Mouse (Mus musculus): ENCODE results near the gene Pak1. TPM values are rescaled to one million over a fixed set of nuclear protein-coding genes. Genes with fewer than 3 reads are reported as not detected.
A peak's percentile ranks its signal among the peaks of the same experiment; 100 is the strongest.

Pak1 gene
- polyA plus RNA-seq, 1 experiment, result 56.4 TPM

DNA sequence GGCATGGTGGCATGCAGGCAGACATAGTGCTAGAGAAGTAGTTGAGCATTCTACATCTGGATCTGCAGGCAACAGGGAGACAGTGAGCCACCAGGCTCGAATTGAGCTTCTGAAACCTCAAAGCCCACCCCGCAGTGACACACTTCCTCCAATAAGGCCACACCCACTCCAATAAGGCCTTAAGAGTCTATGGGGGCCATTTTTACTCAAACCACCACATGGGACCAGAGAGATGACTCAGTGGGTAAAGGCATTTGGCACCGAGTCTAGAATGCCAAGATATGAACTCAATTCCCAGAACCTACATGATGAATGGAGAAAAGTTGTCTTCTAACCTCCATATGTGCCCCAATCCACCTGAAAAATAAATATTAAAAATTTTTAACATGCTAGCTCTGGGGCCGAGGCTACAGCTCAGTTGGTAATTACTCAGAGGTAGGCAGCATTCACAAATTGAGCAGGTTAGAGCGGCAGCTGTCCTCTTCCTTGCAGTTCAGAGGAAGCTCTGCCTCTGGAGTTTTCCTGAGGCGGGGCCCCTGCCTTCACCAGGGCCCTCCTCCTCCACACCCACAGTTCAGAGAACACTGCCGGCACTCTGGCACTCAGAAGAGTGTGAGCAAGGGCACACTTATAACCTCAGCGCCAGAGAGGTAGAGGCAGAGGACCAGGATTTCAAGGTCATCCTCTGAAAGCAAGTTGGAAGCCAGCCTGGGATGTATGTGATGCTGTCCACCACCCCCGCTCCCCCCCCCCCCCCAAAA is 21.8 kb upstream of the Pak1 start:
- Histone ChIP-seq H3K36me3 (ENCODE audit: control insufficient read depth, insufficient read depth, low read length) (no peaks in the 10 kb centered on the region), H3K27ac (ENCODE audit: insufficient read depth, low read depth, low read length) (peak overlapping the region; percentile 97), H3K27me3 (ENCODE audit: control insufficient read depth, insufficient read depth, low read length) (no peaks in the 10 kb centered on the region), H3K4me3 (ENCODE audit: low read depth, low read length) (no peak overlapping the region), H3K4me1 (ENCODE audit: control insufficient read depth, insufficient read depth, insufficient read length, low read length) (peaks cover 22% of the 10 kb centered on the region; the same call in 1 of the 2 replicates)
- peak; percentile 46; the same call in 1 of the 2 replicates for TF ChIP-seq POLR2A (IDR thresholded peaks at IDR 0.05; ENCODE audit: low read depth, low read length)
- no peak for TF ChIP-seq CTCF (IDR thresholded peaks at IDR 0.05; ENCODE audit: extremely low read depth, insufficient read length, insufficient replicate concordance, low read depth, low read length)
- WGBS, result 39% methylated on average over 9 of the region's 9 CpGs

DNA sequence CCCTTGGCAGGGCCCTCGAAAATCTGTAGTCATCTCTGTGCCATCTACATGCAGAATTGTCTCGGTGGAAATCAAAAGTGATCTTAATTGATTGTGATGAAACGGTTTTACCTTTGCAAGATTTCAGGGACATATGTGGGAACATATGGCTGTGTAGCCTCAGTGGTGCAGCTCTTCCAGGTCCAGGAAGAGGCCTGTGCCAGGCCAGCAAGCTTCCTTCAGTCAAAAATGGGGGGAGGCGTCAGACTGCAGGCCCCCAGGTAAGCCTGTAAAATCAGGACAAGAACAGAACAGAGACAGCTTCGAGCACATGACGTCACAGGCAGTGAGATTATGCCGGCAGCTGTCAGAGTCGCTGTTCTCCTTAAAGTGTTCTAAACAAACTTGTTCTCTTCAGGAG is 20.5 kb upstream of the Pak1 start:
- Histone ChIP-seq H3K27me3 (ENCODE audit: control insufficient read depth, insufficient read depth, low read length) (no peaks in the 10 kb centered on the region), H3K4me3 (ENCODE audit: low read depth, low read length) (no peak overlapping the region)
- 67% methylated on average over 8 of the region's 8 CpGs for WGBS

DNA sequence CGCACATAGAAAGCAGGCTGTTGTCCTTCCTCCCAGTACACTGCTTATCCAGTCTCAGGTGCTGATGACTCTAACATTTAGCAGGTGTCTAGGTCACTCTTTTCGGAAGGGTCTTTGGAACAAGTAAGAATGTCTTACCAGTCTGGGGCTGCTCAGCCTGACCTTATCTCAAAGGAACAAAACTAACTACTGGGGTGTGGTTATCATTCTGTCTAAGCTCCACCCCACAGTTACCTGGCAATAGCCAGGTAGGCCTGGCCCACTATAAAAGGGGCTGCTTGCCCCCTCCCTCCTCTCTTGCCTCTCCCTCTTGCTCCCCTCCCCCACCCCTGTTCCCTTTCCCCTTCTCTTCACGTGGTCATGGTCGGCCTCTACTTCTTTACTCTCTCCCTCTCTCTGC is 19.3 kb upstream of the Pak1 start:
- peaks cover 26% of the 10 kb centered on the region; the same call in 1 of the 2 replicates for H3K4me1 ChIP-seq (ENCODE audit: control insufficient read depth, insufficient read depth, insufficient read length, low read length)
- H3K27me3 ChIP-seq (ENCODE audit: control insufficient read depth, insufficient read depth, low read length), result no peaks in the 10 kb centered on the region
- no peak overlapping the region for H3K4me3 ChIP-seq (ENCODE audit: low read depth, low read length)
- no peaks in the 10 kb centered on the region for H3K36me3 ChIP-seq (ENCODE audit: control insufficient read depth, insufficient read depth, low read length)
- WGBS, result 37% methylated on average over 4 of the region's 4 CpGs
- TF ChIP-seq CTCF (IDR thresholded peaks at IDR 0.05; ENCODE audit: extremely low read depth, insufficient read length, insufficient replicate concordance, low read depth, low read length) (no peak), POLR2A (IDR thresholded peaks at IDR 0.05; ENCODE audit: low read depth, low read length) (no peak)
- H3K27ac ChIP-seq (ENCODE audit: insufficient read depth, low read depth, low read length), result no peak overlapping the region

More for the DNA sequence above, 20.5 kb upstream of the Pak1 start:
- peaks cover 23% of the 10 kb centered on the region; the same call in 1 of the 2 replicates for H3K4me1 ChIP-seq (ENCODE audit: control insufficient read depth, insufficient read depth, insufficient read length, low read length)
- H3K27ac ChIP-seq (ENCODE audit: insufficient read depth, low read depth, low read length), result no peak overlapping the region
- TF ChIP-seq POLR2A (IDR thresholded peaks at IDR 0.05; ENCODE audit: low read depth, low read length), result no peak
- TF ChIP-seq CTCF (IDR thresholded peaks at IDR 0.05; ENCODE audit: extremely low read depth, insufficient read length, insufficient replicate concordance, low read depth, low read length), result no peak
- no peaks in the 10 kb centered on the region for H3K36me3 ChIP-seq (ENCODE audit: control insufficient read depth, insufficient read depth, low read length)

DNA sequence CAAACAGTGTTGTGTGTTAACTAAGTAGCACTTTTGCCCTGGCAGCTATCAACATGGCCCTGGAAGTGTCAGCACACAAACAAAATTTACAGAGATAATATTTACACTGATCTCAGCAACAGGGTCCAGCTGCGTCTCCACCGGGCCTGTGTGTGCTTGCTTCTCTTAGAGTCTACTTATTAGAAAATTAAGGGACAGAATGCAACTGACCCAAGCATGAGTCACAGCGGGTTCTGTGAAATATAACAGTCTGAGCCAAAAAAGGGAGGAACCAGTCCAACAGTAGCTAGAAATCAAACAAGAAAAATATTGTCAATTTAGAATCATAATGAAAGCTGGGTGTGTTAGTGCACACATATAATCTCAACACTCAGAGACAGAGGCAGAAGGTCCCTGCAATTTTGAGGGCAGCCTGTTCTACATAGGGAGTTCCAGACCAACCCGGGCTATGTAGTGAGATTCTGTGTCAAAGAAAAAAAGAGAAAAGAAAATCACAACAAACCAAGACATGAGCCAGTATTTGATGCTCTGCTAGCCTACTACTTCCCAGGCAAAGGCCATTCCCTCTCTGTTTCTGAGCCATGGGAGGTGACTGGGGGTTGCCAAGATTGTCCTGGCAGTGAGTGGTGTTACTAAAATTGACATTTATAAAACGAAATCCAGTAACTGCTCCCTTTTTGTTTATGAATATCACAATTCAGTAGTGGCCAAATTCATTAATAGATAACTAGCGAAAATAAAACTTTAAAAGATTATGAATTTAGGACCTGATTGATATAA is 17.3 kb upstream of the Pak1 start:
- Histone ChIP-seq H3K36me3 (ENCODE audit: control insufficient read depth, insufficient read depth, low read length) (no peaks in the 10 kb centered on the region), H3K4me3 (ENCODE audit: low read depth, low read length) (no peak overlapping the region), H3K27ac (ENCODE audit: insufficient read depth, low read depth, low read length) (no peak overlapping the region), H3K27me3 (ENCODE audit: control insufficient read depth, insufficient read depth, low read length) (no peaks in the 10 kb centered on the region), H3K4me1 (ENCODE audit: control insufficient read depth, insufficient read depth, insufficient read length, low read length) (peaks cover 17% of the 10 kb centered on the region; the same call in 1 of the 2 replicates)
- no peak for TF ChIP-seq CTCF (IDR thresholded peaks at IDR 0.05; ENCODE audit: extremely low read depth, insufficient read length, insufficient replicate concordance, low read depth, low read length)
- TF ChIP-seq POLR2A (IDR thresholded peaks at IDR 0.05; ENCODE audit: low read depth, low read length), result no peak
- 62% methylated on average over 6 of the region's 6 CpGs for WGBS

DNA sequence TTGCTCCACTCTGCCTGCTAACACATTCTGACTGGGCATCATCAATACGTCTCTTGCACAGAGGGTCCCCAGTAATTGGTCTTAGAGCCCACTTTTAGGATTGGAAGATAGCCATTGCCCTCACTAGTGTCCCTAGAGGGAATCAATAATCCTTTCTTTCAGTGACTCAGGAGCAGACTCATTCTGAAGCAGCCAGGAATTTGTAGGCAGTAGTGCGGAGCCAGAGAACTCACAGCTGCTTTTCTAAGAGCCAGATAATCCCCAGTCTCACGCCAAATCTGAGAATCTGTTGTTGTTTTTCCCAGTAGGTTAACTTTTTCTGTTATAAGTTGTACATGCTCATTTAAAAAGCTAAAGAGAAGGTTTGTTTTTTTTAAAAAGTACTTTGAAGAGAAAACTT is 13.0 kb upstream of the Pak1 start:
- peaks cover 10% of the 10 kb centered on the region; the same call in 1 of the 2 replicates for H3K4me1 ChIP-seq (ENCODE audit: control insufficient read depth, insufficient read depth, insufficient read length, low read length)
- H3K27ac ChIP-seq (ENCODE audit: insufficient read depth, low read depth, low read length), result no peak overlapping the region
- H3K36me3 ChIP-seq (ENCODE audit: control insufficient read depth, insufficient read depth, low read length), result no peaks in the 10 kb centered on the region
- 80% methylated on average over 3 of the region's 3 CpGs for WGBS
- no peaks in the 10 kb centered on the region for H3K27me3 ChIP-seq (ENCODE audit: control insufficient read depth, insufficient read depth, low read length)
- no peak overlapping the region for H3K4me3 ChIP-seq (ENCODE audit: low read depth, low read length)
- no peak for TF ChIP-seq CTCF (IDR thresholded peaks at IDR 0.05; ENCODE audit: extremely low read depth, insufficient read length, insufficient replicate concordance, low read depth, low read length)
- TF ChIP-seq POLR2A (IDR thresholded peaks at IDR 0.05; ENCODE audit: low read depth, low read length), result no peak

DNA sequence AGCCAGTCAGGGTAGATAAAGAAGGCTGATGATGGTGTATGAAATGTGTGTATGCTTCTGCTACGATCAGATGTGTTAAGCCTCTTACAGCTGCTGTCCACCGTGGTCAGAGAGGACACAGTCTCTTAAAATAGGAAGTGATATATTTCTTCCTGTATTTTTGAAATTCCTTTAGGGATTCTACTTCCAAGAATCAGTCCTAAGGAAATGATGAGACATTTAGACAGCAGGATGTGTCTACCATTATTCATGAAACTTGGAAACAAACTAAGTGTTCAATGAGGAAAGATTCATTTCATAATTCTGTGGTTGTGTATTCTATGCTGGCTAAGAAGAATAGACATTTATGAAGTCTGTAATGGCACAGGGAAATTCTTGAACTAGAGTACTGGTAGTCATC is 12.4 kb upstream of the Pak1 start:
- Histone ChIP-seq H3K36me3 (ENCODE audit: control insufficient read depth, insufficient read depth, low read length) (no peaks in the 10 kb centered on the region), H3K4me3 (ENCODE audit: low read depth, low read length) (no peak overlapping the region), H3K4me1 (ENCODE audit: control insufficient read depth, insufficient read depth, insufficient read length, low read length) (peaks cover 14% of the 10 kb centered on the region; the same call in 1 of the 2 replicates), H3K27ac (ENCODE audit: insufficient read depth, low read depth, low read length) (no peak overlapping the region), H3K27me3 (ENCODE audit: control insufficient read depth, insufficient read depth, low read length) (no peaks in the 10 kb centered on the region)
- WGBS, result 57% methylated on average over 2 of the region's 2 CpGs
- no peak for TF ChIP-seq POLR2A (IDR thresholded peaks at IDR 0.05; ENCODE audit: low read depth, low read length)
- no peak for TF ChIP-seq CTCF (IDR thresholded peaks at IDR 0.05; ENCODE audit: extremely low read depth, insufficient read length, insufficient replicate concordance, low read depth, low read length)

DNA sequence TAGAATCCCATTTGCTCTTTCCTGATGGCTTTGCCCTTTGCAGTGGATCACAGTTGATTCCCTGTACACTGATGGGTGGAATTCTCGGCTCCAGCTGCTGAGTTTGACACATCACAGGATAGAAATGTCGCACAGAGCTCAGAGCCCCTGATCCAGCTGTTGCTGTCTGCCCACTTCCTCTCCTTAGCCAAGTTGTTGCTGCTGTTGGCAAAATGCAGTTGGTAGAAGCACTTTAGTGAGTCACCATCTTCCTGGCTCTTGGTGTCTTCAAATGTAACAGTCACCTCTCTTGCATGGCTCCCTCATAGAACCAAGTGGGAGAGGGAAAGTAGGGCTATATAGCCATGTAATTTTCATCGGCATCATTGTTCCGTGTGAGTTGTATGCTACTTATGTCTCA is 11.2 kb upstream of the Pak1 start:
- WGBS, result 85% methylated on average over 4 of the region's 4 CpGs
- Histone ChIP-seq H3K4me3 (ENCODE audit: low read depth, low read length) (no peak overlapping the region), H3K27me3 (ENCODE audit: control insufficient read depth, insufficient read depth, low read length) (no peaks in the 10 kb centered on the region), H3K36me3 (ENCODE audit: control insufficient read depth, insufficient read depth, low read length) (no peaks in the 10 kb centered on the region), H3K4me1 (ENCODE audit: control insufficient read depth, insufficient read depth, insufficient read length, low read length) (peaks cover 21% of the 10 kb centered on the region; the same call in 1 of the 2 replicates), H3K27ac (ENCODE audit: insufficient read depth, low read depth, low read length) (no peak overlapping the region)
- TF ChIP-seq CTCF (IDR thresholded peaks at IDR 0.05; ENCODE audit: extremely low read depth, insufficient read length, insufficient replicate concordance, low read depth, low read length), result no peak
- no peak for TF ChIP-seq POLR2A (IDR thresholded peaks at IDR 0.05; ENCODE audit: low read depth, low read length)
